Mouse (Mus musculus): Measurements from ENCODE around the gene Ddx39b. TPM values are rescaled to one million over a fixed set of nuclear protein-coding genes. Genes with fewer than 3 reads are reported as not detected.

The Ddx39b gene
- polyA plus RNA-seq, 1 experiment from 2014 or later, result 282 TPM

- no peak for ATAC-seq (ENCODE audit: insufficient number of reproducible peaks, low FRiP score)
These were observed 12.9 kb downstream of the Ddx39b start for GRCm38 (mm10) chr17:35254241-35255098.

DNA sequence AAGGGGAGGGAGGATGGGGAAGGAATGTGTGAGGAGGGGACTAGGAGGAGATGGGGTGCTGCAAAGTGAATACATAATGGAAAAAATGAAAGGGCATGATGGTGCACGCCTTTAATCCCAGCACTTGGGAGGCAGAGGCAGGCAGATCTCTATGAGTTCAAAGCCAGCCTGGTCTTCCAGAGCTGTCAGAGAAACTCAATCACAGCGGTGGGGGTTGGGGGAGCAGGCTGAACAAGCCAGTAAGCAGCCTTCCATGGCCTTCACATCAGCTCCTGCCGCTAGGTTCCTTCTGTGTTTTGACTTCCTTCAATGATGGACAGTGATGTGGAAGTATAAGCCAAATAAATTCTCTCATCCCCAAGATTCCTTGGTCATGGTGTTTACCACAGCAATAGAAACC is 13.8 kb downstream of the Ddx39b start:
- WGBS, result 76% methylated on average over 3 of the region's 3 CpGs
- ATAC-seq (ENCODE audit: insufficient number of reproducible peaks, low FRiP score), result no peak

More at GRCm38 (mm10) chr17:35254241-35255098, 12.9 kb downstream of the Ddx39b start:
- Histone ChIP-seq H3K9ac (no peak overlapping the region), H3K27ac (ENCODE audit: poor library complexity, severe bottlenecking) (no peak overlapping the region), H3K9me3 (replicated peaks) (no peaks in the 10 kb centered on the region), H3K36me3 (peaks cover 48% of the 10 kb centered on the region), H3K4me3 (no peak overlapping the region), H3K27me3 (replicated peaks) (peaks cover 3% of the 10 kb centered on the region; the same call in 1 of the 2 replicates), H3K4me1 (replicated peaks) (0 out of 2 replicates have a peak, but pooled peaks cover 3% of the 10 kb centered on the region), H3K4me2 (no peak overlapping the region)
- 59% methylated on average over 11 of the region's 11 CpGs for WGBS

DNA sequence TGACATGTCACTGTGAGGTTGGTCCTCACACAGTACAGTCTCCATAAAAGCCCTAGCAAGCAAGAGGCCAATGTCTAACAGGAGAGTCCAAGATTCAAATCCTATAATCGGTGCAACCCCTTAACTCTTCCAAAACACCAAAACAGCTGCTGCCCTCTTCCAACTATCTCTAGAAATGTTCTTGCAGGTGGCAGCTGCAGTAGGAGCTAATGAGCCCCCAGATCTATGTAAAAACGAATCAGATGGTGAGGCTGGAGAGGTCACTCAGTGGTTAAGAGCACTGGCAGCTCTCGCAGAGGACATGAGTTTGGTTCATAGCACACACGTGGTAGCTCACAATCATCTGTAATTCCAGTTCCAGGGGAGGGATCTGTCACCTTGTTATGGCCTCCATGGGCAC is 14.2 kb downstream of the Ddx39b start:
- ATAC-seq (ENCODE audit: insufficient number of reproducible peaks, low FRiP score), result no peak
- Histone ChIP-seq H3K4me2 (no peak overlapping the region), H3K4me3 (no peak overlapping the region), H3K9me3 (replicated peaks) (no peaks in the 10 kb centered on the region), H3K27me3 (replicated peaks) (peaks cover 12% of the 10 kb centered on the region), H3K4me1 (replicated peaks) (0 out of 2 replicates have a peak, but pooled peaks cover 3% of the 10 kb centered on the region), H3K27ac (ENCODE audit: poor library complexity, severe bottlenecking) (no peak overlapping the region), H3K9ac (no peak overlapping the region), H3K36me3 (peaks cover 36% of the 10 kb centered on the region)
- 57% methylated on average over 4 of the region's 4 CpGs for WGBS

More for the DNA sequence above, 13.8 kb downstream of the Ddx39b start:
- no peak overlapping the region for H3K4me2 ChIP-seq
- no peak overlapping the region for H3K27ac ChIP-seq (ENCODE audit: poor library complexity, severe bottlenecking)
- H3K4me3 ChIP-seq, result no peak overlapping the region
- no peaks in the 10 kb centered on the region for H3K9me3 ChIP-seq (replicated peaks)
- peaks cover 40% of the 10 kb centered on the region for H3K36me3 ChIP-seq
- no peak overlapping the region for H3K9ac ChIP-seq
- H3K4me1 ChIP-seq (replicated peaks), result 0 out of 2 replicates have a peak, but pooled peaks cover 3% of the 10 kb centered on the region
- peaks cover 8% of the 10 kb centered on the region for H3K27me3 ChIP-seq (replicated peaks)

- H3K4me2 ChIP-seq, result no peak overlapping the region; the same call in 1 of the 2 replicates
- WGBS, result 56% methylated on average over 1 of the region's 1 CpGs
These were observed 15.8 kb downstream of the Ddx39b start for GRCm38 (mm10) chr17:35257378-35257777.

DNA sequence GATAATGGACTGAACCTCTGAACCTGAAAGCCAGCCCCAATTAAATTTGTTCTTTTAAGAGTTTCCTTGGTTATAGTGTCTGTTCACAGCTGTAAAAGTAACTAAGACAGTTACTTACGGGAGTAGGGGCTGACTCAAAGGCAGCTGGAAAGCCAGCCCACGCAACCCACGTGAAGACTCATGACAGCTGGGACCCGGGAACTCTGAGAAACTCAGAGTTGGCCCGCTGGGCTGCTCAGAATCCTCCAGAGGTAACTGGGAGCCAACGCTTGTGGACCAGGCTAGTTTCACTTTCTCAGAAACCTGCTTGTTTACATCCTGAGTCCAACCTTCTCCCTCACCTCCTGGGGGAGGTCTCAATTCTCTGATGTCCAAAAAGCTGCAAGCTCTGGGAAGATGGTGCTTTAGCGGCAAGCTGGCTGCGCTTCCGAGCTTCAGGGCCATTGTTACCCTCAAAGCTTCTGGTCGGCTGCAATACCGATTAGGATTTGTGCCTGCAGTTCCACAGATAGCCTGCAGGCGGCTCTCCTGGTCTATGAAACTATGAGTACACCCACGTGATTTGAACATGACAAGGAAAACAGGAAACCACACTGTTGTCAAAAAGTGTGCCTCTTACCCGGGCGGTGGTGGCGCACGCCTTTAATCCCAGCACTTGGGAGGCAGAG is 16.4 kb downstream of the Ddx39b start:
- peaks cover 15% of the 10 kb centered on the region for H3K36me3 ChIP-seq
- ATAC-seq (ENCODE audit: insufficient number of reproducible peaks, low FRiP score), result no peak
- H3K4me3 ChIP-seq, result peak overlapping the region; percentile 28
- H3K4me1 ChIP-seq (replicated peaks), result peaks cover 7% of the 10 kb centered on the region; the same call in 1 of the 2 replicates
- H3K9ac ChIP-seq, result peak overlapping the region; percentile 50
- H3K27ac ChIP-seq (ENCODE audit: poor library complexity, severe bottlenecking), result no peak overlapping the region
- peaks cover 30% of the 10 kb centered on the region for H3K27me3 ChIP-seq (replicated peaks)
- H3K4me2 ChIP-seq, result peak overlapping the region; percentile 63
- no peaks in the 10 kb centered on the region for H3K9me3 ChIP-seq (replicated peaks)
- 13% methylated on average over 17 of the region's 17 CpGs for WGBS

More at GRCm38 (mm10) chr17:35257378-35257777, 15.8 kb downstream of the Ddx39b start:
- H3K27ac ChIP-seq (ENCODE audit: poor library complexity, severe bottlenecking), result no peak overlapping the region
- peaks cover 3% of the 10 kb centered on the region; the same call in 1 of the 2 replicates for H3K4me1 ChIP-seq (replicated peaks)
- H3K4me3 ChIP-seq, result no peak overlapping the region
- 0 out of 2 replicates have a peak, but pooled peaks have one; percentile 34 for ATAC-seq (ENCODE audit: insufficient number of reproducible peaks, low FRiP score)
- peaks cover 20% of the 10 kb centered on the region for H3K36me3 ChIP-seq
- H3K27me3 ChIP-seq (replicated peaks), result peaks cover 26% of the 10 kb centered on the region
- no peak overlapping the region for H3K9ac ChIP-seq
- no peaks in the 10 kb centered on the region for H3K9me3 ChIP-seq (replicated peaks)

DNA sequence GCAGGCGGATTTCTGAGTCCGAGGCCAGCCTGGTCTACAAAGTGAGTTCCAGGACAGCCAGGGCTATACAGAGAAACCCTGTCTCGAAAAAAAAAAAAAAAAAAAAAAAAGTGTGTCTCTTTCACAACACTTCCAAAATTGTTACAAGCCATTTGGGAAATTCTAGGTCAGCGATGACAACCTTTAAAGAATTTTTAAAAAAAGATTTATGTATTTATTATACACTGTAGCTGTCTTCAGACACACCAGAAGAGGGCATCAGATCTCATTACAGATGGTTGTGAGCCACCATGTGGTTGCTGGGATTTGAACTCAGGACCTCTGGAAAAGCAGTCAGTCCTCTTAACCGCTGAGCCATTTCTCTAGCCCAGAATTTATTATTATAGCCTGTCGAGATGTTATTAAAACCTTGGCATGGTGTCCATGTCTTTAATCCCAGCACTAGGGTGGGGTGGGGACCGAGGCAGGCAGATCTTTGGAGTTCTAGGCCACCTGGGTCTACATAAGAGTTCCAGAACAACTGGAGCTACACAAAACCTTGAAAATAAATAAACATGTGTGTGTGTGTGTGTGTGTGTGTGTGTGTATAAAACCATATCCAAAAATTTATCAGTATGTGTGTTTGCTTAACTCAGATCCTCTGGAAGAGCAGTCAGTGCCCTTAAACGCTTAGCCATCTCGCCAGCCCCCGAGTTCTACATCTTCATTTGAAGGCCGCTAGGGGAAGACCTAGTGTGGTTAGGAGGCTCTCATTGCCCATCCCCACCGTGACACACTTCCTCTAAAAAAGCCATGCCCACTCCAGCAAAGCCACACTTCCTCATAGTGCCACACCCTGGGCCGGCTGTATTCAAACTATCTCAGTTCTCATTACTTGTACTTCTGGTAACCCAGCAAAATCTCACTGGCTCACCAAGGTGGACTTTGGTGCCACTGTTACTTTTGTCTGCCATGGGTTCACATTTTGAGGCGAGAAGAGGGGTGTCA is 17.2 kb downstream of the Ddx39b start:
- Histone ChIP-seq H3K4me2 (peak overlapping the region; percentile 63; the same call in 1 of the 2 replicates), H3K36me3 (peaks cover 6% of the 10 kb centered on the region), H3K4me1 (replicated peaks) (peaks cover 7% of the 10 kb centered on the region; the same call in 1 of the 2 replicates), H3K9me3 (replicated peaks) (no peaks in the 10 kb centered on the region), H3K4me3 (no peak overlapping the region), H3K27me3 (replicated peaks) (peaks cover 34% of the 10 kb centered on the region), H3K27ac (ENCODE audit: poor library complexity, severe bottlenecking) (no peak overlapping the region), H3K9ac (no peak overlapping the region)
- ATAC-seq (ENCODE audit: insufficient number of reproducible peaks, low FRiP score), result no peak
- WGBS, result 53% methylated on average over 14 of the region's 14 CpGs

GRCm38 (mm10) chr17:35259621-35260020 is 18.1 kb downstream of the Ddx39b start:
- no peak for ATAC-seq (ENCODE audit: insufficient number of reproducible peaks, low FRiP score)
- H3K9me3 ChIP-seq (replicated peaks), result no peaks in the 10 kb centered on the region
- H3K36me3 ChIP-seq, result no peaks in the 10 kb centered on the region
- no peak overlapping the region for H3K4me3 ChIP-seq
- H3K27ac ChIP-seq (ENCODE audit: poor library complexity, severe bottlenecking), result no peak overlapping the region
- no peak overlapping the region for H3K9ac ChIP-seq
- H3K4me2 ChIP-seq, result no peak overlapping the region
- peaks cover 43% of the 10 kb centered on the region for H3K27me3 ChIP-seq (replicated peaks)
- peaks cover 7% of the 10 kb centered on the region; the same call in 1 of the 2 replicates for H3K4me1 ChIP-seq (replicated peaks)
- 78% methylated on average over 4 of the region's 4 CpGs for WGBS

GRCm38 (mm10) chr17:35261651-35262050 is 20.1 kb downstream of the Ddx39b start:
- Histone ChIP-seq H3K36me3 (no peaks in the 10 kb centered on the region), H3K4me3 (no peak overlapping the region), H3K9ac (no peak overlapping the region), H3K27ac (ENCODE audit: poor library complexity, severe bottlenecking) (no peak overlapping the region), H3K27me3 (replicated peaks) (peaks cover 60% of the 10 kb centered on the region), H3K4me1 (replicated peaks) (peaks cover 7% of the 10 kb centered on the region; the same call in 1 of the 2 replicates), H3K9me3 (replicated peaks) (no peaks in the 10 kb centered on the region), H3K4me2 (no peak overlapping the region)
- WGBS, result 71% methylated on average over 13 of the region's 13 CpGs
- ATAC-seq (ENCODE audit: insufficient number of reproducible peaks, low FRiP score), result no peak

GRCm38 (mm10) chr17:35262664-35263522 is 21.3 kb downstream of the Ddx39b start, which contains the start of gene H2-D1:
H2-D1 (plus strand) TSS chr17:35262730.
- peaks cover 4% of the 10 kb centered on the region; the same call in 1 of the 2 replicates for H3K4me1 ChIP-seq (replicated peaks)
- peak; percentile 90 for ATAC-seq (ENCODE audit: insufficient number of reproducible peaks, low FRiP score)
- peak within 1 kb of the TSS; percentile 100 for H3K4me2 ChIP-seq
- no peak within 1 kb of the TSS for H3K27ac ChIP-seq (ENCODE audit: poor library complexity, severe bottlenecking)
- peak within 1 kb of the TSS; percentile 70 for H3K4me3 ChIP-seq
- no peaks in the 10 kb centered on the region for H3K9me3 ChIP-seq (replicated peaks)
- WGBS, result 2% methylated on average over 72 of the region's 73 CpGs
- H3K9ac ChIP-seq, result peak within 1 kb of the TSS; percentile 71
- H3K36me3 ChIP-seq, result no peaks in the 10 kb centered on the region
- H3K27me3 ChIP-seq (replicated peaks), result peaks cover 65% of the 10 kb centered on the region
